Mouse (Mus musculus) embryonic fibroblast, embryonic 13.5 days (primary cell): ENCODE results near the gene Flnc.

ENCODE experiments used
- CTCF ChIP-seq: IDR thresholded peaks from 2 replicates; pipeline ENCODE4 v1.5.1; 2011; ENCODE audit warnings: mild to moderate bottlenecking, control low read depth, low read length, moderate library complexity, borderline replicate concordance; ENCODE audit not compliant: insufficient read depth
- POLR2A ChIP-seq: IDR thresholded peaks from 2 replicates; pipeline ENCODE4 v1.6.1; 2011; ENCODE audit warnings: low read depth, mild to moderate bottlenecking, control low read depth, low read length, moderate library complexity

- TF ChIP-seq CTCF = no peak
- TF ChIP-seq POLR2A = peak; percentile 67
Measured at GRCm38 (mm10) chr6:29473941-29474691, 41.1 kb downstream of the Flnc start.
